Mouse (Mus musculus): ENCODE data around the gene Clpx.

Gene Clpx

DNA sequence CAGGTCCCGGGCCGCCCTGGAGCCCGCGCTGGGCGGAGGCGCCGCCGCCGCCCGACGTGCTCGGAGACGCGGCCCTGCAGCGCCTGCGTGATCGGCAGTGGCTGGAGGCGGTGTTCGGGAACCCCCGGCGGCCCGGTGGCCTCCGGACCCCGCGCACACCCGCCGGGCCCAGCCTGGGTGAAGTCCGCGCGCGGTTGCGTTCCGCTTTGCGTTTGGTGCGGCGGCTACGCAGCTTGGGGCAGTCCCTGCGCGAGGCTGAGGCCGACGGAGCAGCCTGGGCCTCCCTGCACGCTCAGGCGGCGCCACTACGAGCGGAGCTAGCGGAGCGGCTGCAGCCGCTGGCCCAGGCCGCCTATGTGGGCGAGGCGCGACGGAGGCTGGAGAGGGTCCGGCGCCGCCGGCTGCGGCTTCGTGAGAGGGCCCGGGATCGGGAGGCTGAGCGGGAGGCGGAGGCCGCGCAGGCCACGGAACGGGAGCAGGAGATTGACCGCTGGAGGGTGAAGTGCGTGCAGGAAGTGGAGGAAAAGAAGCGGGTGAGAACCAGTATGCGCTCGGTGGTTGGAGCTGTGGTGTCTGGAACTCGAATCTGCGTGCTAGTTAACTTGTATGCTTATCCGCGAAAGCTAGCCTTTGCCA, 52.5 kb downstream of the Clpx start:
- peak; percentile 35 for DNase-seq (ENCODE audit: low spot score)

DNA sequence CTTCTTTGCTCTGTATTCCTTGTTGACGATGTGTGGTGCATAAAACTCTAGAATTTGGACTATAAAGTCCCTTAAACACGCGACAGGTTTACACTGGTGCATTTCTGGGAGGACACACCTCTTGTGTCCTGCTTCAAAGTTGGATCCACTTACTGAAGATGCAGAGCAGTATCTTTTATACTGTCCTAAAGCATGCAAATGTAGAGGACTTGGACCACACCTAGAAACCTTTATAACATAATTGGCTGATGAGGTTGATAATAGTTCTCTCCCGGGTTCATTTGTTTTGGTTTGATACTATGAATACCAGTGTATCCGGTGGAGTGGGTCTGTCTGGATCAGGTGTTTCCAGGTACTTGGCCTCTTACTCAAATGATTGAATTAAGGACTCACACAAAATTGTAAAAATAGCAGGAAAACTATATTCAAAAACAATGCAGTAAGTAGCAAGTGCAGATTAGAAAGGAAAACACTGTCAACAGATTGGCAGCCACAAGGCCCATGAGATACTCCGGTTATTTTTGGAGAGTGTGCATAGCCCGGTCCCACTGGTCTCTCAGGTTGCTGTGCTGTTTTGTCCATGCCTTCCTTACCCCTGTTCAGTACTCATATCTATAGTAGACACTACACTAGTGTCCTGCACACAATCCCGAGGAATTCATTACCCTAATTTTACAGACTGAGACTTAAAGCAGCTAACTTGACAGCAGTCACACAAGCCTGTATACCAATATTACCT, 53.2 kb downstream of the Clpx start:
- no peak for DNase-seq (ENCODE audit: low spot score)

DNA sequence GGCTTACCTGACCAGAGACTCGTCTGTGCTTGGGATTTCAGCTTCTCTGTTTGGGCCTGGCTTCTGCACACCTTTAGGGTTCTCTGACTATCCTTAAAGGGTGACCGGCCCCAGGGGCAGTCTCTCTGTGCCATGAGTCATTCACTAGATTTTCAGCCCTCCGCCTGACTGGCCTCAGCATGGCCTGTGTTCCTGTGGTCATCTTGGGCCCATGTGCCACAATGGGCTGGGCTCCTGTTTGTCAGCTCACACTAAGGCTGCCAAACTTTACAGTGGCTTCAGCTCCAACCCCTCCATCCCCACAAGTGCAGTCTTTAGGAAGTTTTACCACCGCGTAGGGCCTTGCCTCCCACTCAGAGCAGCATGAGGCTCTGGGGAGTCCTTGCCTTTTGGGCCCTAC, 59.2 kb downstream of the Clpx start:
- no peak for DNase-seq (ENCODE audit: low spot score)

DNA sequence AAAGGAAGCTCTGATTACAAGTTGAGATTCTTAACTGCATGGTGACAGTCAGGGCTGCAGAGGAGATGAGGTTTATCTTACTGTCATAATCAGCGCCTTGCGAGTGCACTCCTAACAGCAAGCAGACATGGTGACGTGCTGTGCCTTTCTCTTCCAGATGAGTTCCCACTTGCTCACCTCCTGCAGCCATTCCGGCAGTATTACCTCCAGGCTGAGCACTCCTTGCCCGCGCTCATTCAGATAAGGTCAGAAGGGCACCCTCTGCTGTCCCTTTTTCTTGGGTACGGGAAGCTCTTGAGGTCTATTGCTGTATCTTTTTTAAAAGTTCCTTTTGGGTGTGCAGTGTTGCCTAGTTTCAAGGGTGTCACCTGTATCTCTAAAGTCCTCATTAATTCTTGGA, 62.5 kb downstream of the Clpx start:
- DNase-seq (ENCODE audit: low spot score), result no peak

DNA sequence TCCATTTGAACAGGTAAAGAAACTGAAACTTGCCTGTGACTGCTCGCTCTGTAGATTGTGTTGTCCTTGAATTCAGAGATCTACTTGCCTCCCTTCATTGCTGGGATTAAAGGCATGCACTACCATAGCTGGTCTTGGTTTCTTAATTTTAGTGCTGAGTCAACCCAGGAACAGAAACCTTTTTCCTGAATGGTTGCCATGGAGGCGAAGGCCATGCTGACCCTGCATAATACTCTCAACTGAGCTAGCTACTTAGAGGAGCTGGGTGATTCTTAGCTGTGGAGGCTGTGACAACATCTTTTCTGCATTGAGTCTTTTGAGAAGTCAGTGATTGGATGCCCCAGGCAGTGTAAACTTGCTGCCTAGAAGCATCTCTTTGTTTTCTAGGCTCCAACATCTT, 62.9 kb downstream of the Clpx start:
- DNase-seq (ENCODE audit: low spot score), result no peak

DNA sequence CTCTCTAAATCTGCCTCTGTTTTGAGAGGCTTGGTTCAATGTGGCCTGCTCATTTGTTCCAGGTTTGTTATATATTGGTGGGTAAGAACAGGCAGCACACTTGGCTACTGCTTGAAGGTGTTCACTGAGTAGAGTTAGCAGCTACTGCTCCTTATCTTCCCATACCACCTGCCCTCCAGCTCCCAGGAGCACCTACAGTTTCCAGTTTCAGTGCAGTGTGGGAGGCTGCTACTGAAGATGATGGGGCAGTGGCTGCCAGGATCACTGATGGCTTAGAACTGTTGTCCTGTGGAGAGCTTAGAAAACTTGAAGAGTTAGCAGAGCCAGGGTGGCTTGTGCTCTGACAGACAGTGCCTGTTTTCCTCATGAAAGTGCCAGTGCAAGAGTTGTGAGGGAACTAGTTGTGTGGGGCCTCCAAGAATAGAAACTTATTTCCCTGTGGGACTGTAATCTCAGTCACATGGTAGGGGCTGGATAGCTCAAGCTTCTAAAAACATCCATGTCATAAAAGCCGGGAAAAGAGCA, 65.0 kb downstream of the Clpx start:
- DNase-seq (ENCODE audit: low spot score), result no peak

DNA sequence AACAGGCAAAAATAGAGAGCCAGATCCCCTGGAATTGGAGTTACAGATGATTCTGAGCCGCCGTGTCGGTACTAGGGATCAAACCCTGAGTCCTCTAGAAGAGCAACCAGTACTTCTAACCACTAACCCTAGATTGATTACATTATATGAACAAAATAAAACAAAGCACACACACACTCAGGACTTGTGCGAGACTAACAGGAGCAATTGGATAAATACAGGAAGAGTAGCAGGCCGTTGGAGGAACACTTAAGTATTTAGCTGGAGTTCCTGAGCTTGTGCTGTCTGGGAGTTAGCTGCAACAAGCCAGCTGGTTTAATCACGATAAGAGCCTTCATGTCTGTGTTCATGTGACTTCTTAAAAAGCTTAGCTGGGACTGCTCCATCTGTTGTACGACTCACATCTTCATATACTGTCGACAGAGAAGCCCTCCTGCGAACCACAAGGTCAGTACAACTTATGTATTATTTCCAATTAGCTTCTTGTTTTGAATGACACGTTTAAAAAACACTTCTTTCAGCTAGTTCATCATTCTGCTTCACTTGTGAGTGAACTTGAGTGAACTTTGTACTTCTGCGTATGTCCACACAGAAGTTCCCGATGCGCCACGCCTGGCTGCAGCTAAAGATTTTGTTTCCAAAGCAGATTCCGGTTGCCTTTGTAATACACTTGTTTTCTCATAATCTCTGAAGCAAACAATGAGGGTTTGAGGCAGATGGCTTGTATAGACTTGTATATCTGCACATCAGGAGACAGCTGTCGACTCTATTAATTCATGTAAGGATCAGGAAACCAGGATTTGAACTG, 66.8 kb downstream of the Clpx start, which contains the start of gene Ubap1l:
Gene Ubap1l (plus strand): TSS at position 401 of the 808 bp plus-strand sequence.
- DNase-seq (ENCODE audit: low spot score), result no peak

DNA sequence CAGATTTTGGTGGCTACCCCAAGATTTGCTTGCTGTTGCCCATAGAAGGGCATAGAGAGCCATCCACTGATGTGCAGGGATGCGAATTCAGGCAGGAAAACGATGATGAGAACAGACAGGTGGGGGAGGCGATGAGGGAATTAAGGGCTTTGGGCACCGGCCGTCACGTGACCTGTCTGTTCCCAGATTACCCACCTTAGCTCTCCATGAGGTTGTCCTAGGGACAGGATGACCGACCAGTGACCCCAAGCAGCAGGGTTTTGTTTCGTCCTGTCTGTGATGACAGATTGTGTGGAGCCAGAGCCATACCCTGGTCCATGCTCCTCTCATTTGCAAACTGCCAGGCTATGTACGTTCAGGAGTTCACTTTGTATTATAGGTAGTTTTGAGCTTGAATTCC, 69.6 kb downstream of the Clpx start:
- no peak for DNase-seq (ENCODE audit: low spot score)

DNA sequence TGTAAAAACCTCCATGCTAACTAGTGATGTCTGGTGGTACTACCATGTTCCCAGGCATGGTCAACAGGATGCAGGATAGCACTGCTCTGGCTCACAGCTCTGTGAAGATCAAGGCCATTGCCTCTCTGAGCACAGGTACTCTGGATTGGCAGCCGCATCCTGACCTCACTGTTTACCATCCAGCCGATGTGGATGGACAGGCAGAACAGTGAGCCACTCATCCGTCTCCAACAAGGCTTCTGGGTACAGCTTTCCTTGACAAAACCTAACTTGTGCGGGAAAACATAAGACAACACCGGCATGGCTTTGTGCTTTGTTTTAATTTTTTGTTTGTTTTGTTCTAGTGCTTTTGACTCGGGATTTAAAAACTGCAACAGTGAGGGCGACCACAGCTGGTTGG, 71.7 kb downstream of the Clpx start:
- no peak for DNase-seq (ENCODE audit: low spot score)

DNA sequence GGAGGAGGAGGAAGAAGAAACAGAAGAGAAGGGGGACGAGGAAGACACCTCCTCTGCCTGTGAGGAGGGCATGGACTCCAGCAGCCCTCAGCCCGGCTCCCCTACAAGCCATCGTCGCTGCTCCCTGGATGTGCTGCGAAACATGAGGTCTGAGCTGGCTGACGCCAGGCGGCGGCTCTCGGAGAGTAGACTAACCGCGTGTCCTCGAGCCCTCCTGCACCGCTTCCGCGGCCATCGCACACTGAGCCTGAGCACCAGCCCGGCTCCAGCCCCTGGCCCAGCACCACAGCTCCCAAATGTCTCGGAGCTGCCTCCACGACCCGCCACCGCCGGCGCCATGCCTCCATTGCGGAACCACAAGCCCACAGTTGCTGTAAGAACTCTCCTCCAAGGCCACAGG, 77.7 kb downstream of the Clpx start:
- no peak for DNase-seq (ENCODE audit: low spot score)

DNA sequence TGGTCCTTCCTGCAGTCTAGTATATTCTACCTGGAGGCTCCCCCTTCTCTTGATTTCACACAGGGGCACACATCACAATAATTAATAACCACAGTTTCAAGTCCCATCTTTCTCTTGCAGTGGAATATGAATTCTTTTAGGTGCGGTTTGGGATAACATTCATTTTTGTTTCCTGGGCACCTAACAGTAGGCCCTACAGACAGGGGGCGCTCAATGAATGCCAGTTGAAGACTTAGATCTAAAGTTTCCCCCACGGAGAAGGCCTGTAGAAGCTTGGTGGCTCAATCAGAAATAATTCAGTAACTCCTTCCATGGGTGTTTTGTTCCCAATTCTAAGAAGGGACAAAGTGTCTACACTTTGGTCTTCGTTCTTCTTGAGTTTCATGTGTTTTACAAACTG, 78.4 kb downstream of the Clpx start:
- peak; percentile 45 for DNase-seq (ENCODE audit: low spot score)

DNA sequence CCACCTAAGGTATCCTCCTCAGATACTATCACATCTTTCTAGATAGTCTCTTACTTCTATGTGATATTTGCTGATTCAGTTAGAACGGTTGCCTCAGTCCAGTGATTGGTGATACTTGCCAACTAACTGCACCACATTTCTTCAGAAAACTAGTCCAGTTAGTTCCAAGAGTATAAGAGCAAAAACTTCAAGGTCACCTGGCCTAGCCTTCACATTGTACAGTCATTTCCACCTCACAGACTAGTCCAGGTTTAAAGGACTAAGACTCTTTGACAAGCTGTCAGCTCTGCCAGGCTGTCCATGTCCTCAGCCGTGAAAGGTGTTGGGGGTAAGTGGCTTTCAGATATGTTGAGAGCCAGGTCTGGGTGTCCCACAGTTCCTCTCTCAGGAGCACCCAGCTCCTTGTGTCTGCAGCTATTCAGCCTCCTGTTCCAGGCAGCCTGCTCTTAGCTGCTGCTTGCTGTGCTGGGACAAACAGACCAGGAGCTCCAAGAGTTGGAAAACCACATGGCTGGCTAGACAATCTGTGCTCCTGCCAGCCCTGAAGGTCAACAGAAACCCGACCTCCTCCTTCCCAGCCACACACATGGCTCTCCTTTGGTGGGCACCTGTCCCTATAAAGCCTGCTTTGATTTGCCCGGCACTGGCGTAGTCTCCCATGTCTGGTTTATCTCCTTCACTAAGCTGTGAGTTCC, 80.6 kb downstream of the Clpx start:
- DNase-seq (ENCODE audit: low spot score), result no peak

DNA sequence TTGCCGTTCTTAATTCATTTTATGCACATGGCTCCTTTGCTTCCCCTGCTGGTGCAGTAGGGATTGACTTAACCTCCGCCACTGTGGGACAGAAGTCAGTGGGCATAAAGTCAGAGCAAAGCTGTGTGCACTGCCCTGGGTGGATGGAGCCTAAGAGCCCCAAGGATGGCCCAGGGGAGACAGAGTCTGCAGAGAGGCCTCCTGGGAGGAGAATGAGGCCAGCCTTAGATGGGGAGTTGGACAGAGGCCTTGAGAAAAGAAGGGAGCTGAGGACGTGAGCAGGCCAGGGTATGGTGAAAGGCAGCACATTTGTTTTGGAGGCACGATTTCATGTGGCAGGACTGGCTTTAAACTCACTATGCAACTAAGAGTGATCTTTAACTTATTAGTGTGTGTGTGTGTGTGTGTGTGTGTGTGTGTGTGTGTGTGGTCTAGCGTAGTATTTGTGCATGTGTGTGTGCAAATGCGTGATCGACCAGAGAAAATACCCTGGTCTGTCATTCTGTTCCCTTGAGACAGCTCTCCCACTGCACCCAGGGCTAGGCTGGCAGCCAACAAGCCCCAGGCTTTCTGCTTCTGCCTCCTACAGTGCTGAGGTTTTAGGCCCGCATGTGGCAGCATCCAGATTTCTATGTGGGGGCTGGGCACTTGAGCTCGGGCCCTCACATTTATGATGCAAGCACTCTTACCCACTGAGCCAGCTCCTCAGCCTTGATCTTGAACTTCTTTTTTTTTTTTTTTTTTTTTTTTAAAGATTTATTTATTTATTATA, 81.3 kb downstream of the Clpx start:
- DNase-seq (ENCODE audit: low spot score), result no peak
